Mouse (Mus musculus): Measurements from ENCODE around the gene Cdkn2d.

DNA sequence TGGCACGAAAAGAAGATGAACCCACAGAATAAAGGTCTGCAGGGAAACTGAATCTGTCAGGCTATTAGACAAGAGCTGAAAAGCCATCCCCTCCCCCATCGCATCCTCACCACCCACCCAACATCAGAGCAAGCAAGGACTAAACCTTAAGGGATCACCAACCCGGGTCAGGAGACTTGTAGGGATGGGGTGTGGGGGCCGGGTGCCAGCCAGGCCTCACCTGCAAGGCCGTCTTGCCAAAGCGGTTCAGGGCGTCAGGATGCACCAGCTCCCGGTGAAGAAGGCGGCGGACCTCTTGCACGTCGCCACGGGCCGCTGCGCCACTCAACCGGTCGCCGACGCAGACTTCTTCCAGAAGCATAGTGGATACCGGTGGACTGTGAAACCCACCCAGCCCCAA lies 618 bp downstream of the Cdkn2d start:
- no peak for TF ChIP-seq POLR2A (IDR thresholded peaks at IDR 0.05; ENCODE audit: low read depth, low read length)
- TF ChIP-seq CTCF (conservative IDR thresholded peaks at IDR 0.05; ENCODE audit: insufficient read depth, insufficient read length, low read depth, low read length) = no peak

Data from kidney, adult 2 months (tissue).